Mouse (Mus musculus) left cerebral cortex, adult 11 months (tissue): ENCODE measurements around the gene Ndrg3.
"Not testable (repeated sequence)": the region's sequence is repeated elsewhere in the genome, so short reads cannot be mapped to it uniquely, and the experiment has no call there.

Source experiments
- DNase-seq: peaks from one replicate; pipeline ENCODE4 v3.0.0; 2022; ENCODE audit warnings: low spot score

Ndrg3 gene

DNA sequence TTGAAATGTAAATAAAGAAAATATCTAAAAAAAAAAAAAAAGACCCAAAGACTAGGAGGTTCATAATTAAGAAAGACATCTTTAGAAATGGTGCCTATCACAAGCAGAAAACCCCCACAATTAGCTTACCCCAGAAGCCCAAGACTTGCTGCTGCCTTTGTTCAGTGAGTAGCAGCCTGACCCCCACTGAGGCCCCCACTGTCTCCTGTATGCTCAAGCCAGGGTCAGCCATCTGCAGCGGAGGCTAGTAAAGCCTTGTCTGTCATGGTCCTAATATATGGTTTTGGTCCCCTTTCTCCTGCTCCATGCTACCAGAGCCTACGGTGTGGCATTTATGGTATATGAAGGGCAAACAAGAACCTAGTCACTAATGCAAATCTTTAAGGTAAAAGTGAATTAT is 90.5 kb downstream of the Ndrg3 start:
- DNase-seq, result no peak

DNA sequence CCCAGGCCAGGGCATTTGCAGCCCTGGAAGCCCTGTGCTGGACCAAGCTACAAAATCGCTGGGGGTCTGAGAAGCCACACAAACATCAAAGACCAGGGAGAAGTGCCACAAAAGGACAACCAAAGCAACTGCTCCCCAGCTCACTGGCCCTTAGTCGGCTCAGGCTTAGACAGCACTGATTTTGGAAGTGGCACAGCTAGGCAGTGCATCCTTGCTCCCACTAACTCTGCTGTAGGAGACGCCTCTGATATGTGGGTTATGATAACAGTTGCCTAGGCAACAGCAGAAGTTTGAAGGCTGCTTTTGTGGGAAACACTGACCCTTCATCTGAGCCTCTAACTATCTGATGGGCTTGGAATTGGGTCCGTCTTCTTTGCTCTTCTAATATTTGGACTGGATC is 92.7 kb downstream of the Ndrg3 start:
- no peak for DNase-seq

DNA sequence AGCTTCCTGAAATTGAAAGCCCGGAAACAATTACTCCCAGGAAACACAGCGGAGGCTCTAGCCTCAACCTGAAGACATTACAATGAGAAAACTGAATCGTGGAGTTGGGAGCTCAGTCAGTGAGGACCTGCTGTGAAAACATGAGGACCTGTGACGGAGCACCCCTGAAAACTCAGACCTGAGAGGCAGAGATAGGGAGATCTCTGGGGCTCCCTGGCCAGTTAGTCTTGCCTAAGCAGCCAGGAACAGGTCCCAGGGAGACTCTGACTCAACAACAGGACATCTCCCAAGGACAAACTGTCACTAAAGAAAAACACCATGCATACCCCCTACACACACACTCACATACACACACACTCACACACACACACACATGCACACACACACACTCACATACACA is 93.5 kb downstream of the Ndrg3 start:
- DNase-seq, result no peak

DNA sequence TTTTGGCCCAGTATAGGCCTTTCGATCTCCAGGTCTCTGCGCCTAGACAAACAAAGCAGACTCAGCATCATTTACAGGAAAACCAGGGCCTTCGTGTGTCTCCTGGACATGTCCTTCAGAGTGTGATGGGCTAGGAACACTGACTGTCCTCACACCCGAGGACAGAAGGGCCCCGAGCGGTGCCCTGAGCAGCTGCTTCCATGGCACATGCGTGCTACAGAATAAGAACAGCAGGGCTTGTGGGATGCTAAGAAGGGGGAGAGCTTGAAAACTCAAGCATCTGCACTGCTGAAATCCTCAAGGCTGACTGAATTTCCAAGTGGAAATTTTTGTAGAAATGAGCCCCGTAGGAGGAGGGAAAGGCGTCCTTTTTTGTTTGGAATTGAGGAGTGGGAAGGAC is 94.8 kb downstream of the Ndrg3 start:
- DNase-seq, result peak; percentile 26

DNA sequence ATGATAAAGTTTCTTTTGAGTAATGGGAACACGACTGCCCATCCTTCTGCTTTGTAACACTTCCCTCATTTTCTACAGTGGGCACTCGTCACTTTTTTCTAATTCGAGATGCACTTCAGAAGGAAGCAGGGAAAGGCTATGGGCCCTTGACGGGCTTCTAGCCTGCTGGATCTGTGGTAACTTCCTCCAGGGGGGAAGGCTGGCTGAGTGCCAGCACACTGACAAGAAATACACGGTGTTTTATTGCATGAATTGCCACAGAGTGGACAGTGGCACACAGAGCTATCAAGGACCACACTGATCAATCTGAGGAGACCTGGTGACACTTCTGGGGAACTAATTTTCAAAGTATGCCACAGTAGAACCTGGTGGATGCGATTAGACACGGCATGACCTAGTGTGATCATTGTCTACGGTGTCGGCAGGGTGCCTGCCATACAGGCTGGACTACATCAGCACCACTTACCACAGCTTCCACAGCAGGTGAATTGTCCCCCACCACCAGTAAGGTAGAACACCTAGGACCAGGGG is 95.4 kb downstream of the Ndrg3 start:
- DNase-seq, result no peak

DNA sequence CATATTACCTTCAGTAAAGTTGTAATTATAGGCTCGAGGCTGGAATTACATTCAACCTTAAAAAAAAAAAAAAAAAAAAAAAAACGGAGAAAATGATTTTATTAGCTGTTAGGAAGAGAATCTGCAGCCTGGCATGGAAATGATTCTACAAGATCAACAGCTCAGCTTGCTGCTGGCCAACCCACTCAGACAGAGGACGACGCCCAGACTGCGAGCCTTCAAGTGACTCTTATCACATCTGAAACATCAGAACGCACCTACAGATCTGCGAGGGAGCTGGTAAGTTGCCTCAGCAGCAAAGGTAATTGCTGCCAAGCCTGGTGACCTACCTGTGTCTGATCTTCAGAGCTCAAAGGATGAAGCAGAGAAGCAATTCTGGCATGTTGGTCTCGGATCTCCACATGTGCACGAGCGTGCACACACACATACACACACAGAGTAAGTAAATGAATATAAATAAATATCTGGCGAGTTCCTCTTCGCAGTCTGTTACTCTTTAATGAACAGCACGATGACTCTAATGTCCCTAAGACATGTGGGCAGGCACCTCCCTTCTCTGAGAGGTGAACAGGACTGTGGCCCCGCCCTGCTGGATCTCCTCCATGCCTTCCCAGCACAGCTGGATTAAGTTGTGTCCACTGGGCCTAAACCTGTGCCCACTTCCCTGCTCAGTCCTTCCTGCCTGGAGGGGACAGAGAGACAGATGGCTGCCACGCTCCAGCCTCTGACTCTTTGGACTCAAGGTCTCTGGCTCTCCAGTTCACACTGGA is 97.2 kb downstream of the Ndrg3 start:
- DNase-seq, result no peak

DNA sequence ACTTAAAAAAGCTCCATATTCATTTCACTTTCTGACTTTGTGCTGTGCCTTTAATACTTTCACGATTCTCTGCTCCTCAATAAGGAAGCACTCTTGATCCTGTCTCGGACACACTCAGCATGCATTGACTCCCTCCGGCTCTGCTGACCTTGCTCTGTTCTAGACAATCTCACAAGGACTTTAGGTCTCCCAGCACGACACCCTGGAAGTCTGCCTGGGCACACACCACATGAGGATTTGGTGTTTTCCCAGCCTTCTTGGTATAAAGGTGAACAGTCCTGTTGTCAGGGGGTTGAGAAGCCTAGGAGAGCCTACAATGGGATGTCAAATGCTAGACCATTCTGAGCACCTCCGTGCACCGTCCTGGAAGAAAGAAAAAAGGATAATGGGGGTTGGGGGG is 99.0 kb downstream of the Ndrg3 start:
- DNase-seq, result no peak

DNA sequence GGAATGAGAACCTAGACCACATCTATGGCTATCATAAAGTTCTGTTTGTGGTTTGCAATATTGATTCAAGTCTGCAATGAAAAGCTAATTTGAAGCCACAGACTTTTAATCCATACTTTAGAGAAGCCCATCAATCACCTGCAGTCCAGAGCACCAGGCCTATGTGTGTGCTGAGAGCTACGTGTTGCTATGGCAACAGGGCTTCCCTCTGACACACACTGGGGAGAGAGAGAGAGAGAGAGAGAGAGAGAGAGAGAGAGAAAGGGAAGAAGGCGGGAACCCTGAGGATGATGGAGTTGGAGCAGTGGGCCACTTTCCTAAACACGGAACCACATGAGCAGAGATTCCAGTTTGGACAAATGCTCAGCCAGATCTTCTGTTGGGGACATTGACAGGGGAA is 99.6 kb downstream of the Ndrg3 start:
- DNase-seq, result no peak

DNA sequence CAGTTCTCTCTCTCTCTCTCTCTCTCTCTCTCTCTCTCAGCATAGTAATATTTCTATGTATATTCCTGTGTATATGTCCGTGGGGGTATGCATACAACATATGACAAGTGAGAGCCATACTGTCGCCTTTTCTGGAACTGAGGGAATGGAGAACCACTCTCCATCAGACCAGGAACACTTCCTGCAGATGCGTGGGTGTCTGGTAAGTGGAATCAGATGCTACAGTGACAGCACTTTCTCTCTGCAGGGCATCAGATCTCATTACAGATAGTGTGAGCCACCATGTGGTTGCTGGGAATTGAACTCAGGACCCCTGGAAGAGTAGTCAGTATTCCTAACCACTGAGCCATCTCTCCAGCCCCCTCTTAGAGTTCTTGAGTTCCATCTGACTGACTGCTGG is 103.4 kb downstream of the Ndrg3 start:
- DNase-seq, result no peak

DNA sequence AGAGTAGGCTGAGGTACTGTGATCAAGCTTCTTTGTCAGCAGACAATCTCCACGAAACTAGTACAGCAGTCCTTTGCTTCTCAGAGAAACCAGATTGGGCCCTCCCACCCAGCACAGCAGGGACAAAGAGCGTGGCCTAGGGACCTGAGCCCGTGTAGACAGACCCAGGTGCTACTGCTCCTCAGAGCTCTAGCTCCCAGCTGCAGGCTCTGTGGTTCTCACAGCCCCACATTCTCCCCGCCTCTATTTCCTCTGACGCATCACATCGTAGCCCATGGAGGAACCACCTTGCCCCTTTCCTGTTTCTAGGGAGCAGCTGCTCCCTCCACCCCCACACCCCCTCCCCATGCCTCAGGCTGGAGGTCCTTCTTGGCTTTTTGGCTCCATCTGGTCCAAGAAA is 104.8 kb downstream of the Ndrg3 start, which contains the start of gene Sla2:
Sla2 (minus strand) TSS at position 176 of the 400 bp plus-strand sequence.
- no peak for DNase-seq

DNA sequence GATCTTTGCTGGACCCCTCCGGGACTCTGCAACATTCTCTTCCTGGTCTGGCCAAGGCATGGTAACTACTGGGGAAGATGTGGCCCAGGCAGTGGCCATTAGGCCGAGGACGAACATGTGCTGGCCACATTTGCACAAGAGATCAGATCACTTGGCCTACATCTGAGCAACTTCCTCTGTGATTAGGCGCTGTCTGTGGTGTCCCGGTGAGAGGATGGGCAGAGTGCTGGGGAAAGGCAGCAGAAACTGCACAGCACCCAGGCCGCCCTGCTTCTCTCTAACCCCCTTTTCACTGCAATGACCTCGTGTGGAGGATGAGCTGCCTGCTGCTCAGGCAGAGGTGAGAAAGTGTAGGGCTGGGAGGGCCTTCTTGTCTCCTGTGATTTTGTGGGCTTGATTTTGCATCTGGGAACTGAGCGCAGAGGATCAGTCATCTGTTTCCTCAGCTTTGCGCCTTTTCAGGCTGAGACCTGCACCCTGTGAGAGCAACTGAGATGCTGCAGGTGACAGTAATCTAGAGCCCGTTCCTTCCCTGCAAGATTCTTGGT is 105.7 kb downstream of the Ndrg3 start:
- DNase-seq, result no peak

DNA sequence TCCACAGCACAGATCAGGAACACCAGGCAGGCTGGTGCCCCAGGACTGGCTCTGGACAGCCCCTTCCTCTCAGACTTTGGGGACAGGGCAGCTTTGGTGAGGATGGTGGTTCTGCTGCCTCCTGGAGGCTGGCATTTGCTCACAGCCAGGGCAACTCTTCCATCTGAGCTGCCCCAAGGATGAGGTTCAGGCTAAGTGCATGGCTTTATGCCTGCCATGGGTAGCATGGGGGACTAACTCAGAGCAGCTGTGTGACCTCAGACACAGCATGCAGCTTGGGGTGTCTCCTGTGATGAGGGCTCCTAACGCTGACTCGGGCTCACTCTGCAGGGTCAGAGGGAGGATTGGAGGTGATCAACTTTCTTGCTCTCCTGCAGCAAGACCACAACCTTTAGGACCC is 106.2 kb downstream of the Ndrg3 start:
- not testable (repeated sequence) for DNase-seq

DNA sequence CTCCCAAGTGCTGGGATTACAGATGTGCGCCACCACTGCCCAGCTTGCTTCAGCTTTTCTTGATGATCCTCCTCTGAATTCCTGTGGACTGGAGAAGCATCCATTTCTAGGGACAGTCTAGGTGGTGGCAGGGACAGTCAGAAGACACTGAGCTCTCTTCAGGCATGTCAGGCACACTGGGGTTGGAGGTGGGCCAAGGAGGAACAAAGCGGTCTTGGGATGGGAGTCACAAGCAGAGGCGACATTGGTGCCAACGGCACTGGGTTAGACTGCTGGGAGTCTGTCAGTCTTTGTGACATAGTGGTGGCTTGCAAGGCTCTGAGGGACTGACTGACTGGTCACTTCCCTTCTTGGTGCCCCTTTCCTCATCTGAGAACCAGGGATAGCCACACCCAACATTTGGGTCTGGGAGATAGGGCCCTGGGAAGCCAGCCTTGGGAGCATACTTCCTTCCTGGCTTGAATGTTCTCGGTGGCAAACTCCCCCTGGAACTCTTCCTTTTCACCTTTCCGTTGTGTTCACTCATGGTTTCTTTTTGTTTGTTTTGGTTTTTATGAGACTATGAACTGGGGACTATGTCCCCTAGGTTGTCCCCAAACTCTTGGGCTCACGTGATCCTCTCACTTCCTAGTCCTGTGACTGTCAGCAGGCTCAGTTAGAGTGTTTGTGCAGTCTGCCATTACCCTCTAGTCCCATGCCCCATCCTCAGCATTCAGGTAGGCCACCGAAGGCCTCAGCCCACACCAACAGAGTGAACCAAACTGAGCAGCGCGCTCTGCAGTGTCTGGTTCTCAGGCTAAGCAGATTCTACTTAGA is 107.3 kb downstream of the Ndrg3 start:
- no peak for DNase-seq

DNA sequence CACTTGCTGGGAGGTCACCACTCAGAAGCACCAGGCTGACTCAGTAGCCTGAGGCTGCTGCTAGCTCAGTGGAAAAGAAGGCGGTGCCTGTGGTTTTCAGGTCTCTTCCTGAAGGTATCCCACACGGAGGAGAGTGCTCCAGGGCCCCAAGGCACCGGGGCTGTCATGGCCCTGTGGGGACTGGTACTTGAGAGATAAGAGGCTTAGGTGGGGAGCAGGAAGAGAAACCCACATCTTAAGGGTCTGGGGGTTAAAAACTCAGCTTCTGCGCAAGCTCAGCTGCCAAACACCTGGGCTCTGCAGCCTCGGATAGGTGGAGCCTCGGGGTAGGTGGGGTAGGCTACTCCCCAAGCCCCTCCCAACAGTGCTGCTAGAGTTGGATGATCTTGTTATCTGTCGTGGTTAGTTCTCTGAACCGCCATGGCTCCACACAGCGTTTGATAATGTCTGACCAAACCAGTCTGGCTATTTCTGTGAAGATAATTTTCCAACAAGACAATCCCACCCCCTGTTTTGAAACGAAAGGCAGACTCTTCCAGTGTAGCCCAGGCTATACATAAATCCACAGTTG is 109.3 kb downstream of the Ndrg3 start:
- DNase-seq, result no peak

DNA sequence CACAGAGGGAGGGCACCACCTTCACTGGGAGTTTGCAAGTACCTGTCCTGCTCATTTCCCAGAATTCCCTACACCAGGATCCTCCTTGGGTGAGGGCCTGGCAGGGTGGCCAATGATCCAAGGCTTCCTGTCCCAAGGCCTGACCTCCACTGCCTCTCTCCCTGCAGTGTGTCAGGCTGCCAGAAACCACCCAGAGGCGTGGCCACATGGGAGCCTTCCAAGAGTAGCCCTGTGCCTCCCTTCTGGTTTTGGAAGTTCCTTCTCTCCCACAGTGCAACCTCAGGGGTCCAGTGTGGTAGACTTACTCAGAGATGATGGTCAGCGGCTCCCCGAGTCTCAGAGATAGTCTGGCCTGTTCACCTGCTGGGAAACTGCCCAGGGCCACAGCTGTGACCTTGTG is 112.3 kb downstream of the Ndrg3 start:
- DNase-seq, result no peak

DNA sequence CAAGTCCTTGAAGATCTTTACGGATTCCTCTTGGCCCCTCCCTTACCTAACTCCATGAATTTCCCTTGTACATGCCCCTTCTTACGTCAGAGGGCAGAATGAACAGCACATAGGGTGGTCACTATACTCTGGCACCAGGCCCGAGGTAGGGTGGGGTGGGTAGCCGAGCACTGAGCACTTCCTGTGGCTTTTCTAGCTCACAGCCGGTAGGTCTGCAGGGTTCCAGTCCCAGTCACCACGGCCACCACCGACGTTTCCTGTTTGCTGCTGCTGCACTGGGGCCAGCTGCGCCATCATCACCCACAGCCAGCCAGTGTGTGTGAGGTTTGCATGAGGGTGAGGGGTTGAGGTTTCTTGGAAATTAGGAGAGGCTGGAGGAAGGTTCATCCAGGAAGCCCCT is 114.1 kb downstream of the Ndrg3 start:
- no peak for DNase-seq
